Mouse (Mus musculus): ENCODE results near the gene Senp3.

Gene Senp3

DNA sequence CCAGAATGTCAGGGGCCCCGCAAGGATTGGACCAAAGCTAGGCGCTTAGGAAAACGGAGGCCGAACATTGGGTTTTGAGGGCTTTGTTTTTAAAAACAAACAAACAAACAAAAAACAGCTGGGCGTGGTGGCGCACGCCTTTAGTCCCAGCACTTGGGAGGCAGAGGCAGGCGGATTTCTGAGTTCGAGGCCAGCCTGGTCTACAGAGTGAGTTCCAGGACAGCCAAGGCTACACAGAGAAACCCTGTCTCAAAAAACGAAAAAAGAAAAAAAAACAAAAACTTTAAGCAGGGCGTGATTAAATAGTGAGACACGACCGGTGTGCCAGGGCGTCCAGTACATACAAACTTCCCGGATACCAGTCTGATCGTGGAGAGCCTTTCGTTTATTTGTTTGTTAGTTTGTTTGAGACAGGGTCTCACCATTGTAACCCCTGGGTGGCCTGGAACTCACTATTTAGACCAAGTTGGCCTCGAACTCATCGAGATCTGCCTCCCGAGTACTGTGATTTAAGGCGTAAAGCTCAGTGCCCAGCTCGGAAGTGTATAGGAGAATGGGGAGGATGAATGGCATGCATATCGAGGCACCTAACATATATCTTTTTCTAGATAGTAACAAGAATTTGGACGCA lies 440 bp upstream of the Senp3 start:
- DNase-seq (ENCODE audit: low spot score in 2 of 2): no peak

DNA sequence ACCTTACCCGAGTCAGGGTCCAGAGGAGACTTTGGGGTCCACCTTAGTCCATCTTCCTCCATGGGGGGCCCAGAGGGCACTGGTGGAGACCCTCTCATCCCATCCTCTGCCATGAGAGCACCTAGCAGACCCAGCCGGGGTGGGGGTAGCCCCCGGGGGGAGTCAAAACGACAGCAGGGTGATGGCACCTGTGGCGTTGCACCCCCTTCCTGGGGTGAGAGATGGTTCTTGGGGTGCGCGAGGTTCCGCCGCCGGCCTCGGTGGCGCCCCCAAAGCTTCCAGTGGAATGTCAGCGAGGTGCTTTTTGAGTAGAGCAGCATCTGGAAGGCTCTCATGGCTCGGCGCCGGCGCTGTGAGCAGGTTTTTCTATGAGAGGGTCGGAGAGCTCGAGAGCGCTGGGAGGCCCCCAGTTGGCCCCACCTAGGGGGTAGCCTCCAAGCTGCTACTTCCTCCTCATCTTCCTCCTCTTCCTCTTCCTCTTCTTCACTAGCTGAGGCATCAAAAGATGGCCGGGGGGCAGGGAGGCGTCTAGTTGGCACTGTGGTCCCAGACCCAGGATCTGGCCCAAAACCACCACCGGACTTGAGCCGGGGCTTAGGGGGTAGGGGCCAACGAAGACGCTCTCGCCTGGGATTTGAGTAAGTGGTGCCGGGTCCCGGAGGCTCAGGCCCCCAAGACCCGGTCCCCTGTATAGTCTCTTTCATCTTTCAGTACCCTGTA lies 1.6 kb downstream of the Senp3 start:
- DNase-seq (ENCODE audit: low spot score in 2 of 2): no peak

DNA sequence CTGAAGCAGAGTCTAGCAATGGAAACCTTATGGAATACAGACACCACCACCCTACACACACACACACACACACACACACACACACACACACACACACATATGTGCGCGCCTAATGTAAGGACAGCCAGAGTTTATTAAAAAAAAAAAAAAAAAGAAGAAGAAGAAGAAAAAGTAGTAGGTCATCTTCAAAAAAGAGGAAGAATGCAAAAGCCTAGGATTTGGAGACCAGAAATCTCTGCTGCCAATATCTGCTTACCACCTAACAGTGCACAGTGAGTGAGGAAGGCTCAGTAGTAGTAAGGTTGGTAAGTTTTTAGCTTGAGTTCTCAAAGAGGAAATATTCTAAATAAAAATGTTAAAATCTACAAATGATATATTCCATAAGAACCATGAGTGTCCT lies 2.7 kb downstream of the Senp3 start:
- DNase-seq (ENCODE audit: low spot score in 2 of 2): no peak

DNA sequence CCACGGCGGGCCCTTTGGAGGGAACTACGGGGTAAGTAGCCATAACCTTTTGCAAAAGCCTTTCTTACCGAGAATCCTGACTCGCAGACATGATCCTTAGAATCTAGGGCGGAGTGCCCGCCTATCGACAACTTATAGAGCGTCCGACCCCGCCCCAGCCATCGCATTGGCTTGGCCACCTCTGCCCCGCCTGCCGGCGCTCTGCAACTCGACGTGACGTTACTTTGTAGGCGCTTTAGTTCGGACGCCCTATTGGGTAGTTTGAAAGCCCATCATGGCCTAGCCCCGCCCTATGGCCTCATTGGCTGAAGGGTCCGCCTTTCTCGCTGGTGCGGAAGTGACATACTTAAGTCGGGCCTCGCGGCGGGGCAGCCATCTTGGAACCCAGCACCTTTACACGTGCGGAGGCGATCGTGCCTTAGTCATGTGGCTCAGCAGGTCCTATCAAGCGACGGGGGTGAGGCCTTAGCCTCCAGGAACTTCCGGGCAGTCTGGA lies 9.6 kb downstream of the Senp3 start, which contains the start of gene Eif4a1:
Gene Eif4a1 (minus strand): TSS at position 213 of the 496 bp plus-strand sequence.
- peak; percentile 100 for DNase-seq (ENCODE audit: low spot score in 2 of 2)

DNA sequence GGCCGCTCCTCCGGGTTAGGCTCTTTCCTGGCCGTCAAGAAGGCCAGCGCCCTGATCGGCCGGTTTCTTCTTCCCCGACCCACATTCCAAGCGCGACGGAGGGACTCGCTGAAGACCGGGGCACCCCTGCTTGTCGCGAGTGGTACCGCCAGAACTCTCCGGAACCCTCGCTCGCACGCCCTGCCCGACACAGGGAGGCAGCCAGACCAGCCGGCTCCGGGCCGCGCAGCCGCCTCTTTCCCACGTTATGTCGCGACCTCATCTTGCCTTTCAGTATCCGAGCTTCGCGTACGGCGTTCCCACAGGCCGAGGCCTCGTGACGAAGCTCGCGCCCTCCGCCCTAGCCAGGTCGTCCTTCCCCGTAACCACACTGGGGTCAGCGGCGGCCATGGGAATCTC lies 10.2 kb downstream of the Senp3 start:
- no peak for DNase-seq (ENCODE audit: low spot score in 2 of 2)

DNA sequence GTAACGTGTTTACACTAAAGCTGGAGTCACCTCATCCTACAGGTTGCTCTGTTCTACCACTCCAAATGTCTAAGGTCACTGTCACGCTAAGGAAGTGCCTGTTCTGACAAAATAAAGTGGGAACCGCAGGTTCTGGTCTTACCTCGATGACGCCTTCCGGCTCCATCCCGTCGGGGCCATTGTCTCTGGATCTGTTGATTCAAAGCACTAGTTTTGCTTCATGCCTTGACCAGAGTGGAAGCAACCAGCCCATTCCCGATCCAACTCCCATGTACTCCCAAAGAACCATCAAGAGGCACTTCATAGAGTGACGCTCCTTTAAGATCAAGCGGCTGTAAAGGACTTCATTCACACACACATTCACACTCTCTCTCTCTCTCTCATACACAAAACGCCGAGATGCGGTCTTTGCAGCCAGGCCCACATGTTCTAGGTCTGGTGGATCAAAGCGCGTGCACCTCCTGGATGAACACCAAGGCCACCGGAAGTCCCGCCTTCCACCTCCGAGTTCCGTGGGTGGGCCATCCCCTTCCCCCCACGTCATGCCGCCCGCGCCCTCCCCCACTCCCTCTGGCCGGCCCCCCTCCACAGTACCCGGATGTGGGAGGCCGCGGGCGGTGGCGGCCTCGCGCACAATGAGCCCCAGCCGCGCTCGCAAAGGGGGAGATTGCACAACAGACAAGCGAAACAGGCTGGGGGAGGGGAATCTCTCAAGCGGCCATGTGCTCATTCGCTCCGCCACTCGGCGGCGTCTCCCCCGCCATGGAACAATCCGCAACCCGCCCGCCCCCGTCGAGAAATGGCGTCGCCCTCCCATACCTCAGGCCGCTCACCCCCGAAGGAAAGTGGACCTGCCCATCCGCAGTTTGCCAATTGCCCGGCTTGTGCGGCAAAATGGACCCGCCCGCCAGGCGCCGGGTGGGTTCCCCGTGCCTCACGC lies 10.8 kb downstream of the Senp3 start:
- peak; percentile 93 to 94 for DNase-seq (ENCODE audit: low spot score in 2 of 2)

DNA sequence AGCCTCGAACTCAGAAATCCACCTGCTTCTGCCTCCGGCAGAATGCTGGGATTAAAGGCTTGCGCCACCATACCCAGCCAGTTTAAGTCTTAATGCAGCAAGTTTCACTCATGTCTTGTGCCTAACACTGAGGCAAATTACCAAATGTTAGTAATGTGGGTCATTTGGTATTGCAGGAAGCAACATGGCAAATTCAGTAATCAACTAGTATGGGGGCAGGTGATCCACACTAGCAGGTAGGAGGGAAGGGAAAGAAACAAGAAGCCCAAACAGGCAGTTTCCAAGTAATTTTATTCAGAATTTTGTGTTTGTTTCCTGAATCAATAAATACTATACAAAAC lies 15.2 kb downstream of the Senp3 start:
- no peak for DNase-seq (ENCODE audit: low spot score in 2 of 2)

DNA sequence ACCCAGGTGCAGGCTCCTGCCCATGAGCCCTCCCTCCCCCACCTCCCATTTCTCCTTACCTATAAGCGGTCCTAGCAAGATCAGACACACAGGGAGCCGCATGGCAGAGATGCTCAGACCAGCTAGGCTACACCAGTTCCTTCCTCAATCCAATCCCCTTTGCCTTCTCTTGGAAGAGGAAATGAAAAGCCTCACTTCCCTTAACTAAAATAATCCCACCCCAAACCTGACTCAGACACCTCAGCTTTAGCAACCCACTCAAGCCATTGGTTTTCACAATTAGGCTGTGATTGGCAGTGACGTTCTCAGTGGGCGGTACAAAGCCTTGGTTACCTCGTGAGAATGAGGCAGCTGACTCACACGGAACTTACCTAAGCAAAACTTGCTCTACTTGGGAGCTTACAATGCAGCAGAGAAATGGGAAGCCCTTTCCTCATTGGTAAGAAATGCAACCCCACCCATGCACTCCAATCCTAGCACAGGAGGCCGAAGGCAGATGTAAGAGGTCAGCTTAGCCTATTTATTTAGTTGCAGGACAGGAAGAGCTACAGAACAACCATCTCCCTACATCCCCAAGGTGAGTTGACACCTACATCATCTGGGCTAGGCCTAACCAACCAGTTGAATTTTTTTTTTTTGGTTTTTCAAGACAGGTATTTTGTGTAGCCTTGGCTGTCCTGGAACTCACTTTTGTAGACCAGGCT lies 15.8 kb downstream of the Senp3 start, which contains the start of gene Cd68:
Gene Cd68 (minus strand): TSS at position 193 of the 704 bp plus-strand sequence.
- peak; percentile 57 to 69 for DNase-seq (ENCODE audit: low spot score in 2 of 2)

DNA sequence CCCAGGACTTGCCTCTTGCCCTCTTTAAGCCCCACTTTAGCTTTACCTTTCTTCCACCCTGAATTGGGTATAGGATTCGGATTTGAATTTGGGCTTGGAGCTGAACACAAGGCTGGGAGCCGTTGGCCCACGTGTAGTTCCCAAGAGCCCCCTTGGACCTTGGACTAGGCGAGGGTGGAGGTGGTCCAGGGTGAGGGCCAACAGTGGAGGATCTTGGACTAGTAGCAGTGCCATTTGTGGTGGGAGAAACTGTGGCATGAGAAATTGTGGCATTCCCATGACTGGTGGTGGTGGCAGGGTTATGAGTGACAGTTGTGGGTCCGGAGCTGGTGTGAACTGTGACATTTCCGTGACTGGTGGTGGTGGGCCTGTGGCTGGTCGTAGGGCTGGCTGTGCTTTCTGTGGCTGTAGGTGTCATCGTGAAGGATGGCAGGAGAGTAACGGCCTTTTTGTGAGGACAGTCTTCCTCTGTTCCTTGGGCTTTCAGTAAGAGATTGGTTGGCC lies 16.4 kb downstream of the Senp3 start:
- DNase-seq (ENCODE audit: low spot score in 2 of 2): no peak

DNA sequence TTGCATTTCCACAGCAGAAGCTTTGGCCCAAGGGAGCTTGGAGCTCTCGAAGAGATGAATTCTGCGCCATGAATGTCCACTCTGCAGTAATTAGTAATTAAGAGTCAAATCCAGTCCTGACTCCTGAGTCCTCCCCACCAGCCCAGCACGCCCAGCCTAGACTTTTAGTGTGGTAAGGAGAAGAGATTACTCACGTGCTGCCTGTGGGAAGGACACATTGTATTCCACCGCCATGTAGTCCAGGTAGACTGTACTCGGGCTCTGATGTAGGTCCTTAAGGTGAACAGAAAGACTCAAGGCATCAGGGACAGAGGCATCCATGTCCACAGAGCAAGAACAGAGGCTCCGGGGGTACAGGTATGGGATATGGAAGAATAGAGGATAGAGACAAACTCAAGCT lies 17.0 kb downstream of the Senp3 start:
- DNase-seq (ENCODE audit: low spot score in 2 of 2): no peak

DNA sequence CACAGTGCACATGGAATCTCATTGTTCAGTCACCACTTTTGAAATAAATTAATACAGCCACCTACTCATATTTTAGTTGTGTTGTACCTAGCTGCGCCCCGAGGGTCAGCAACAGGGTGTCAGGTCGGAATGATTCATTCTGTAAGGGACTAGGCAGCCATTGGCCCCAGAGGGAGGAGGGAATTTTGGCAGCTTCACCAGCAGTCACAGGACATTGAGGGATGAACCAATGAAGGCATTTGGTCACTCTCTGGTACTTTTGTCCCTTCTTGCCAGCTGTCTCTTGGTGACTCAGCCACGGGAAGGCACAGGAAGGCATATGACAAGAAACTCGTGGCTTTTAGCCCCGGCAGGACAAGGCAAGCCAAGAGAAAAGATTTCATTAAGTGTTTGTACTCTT lies 18.1 kb downstream of the Senp3 start:
- DNase-seq (ENCODE audit: low spot score in 2 of 2): peak; percentile 39 to 50

DNA sequence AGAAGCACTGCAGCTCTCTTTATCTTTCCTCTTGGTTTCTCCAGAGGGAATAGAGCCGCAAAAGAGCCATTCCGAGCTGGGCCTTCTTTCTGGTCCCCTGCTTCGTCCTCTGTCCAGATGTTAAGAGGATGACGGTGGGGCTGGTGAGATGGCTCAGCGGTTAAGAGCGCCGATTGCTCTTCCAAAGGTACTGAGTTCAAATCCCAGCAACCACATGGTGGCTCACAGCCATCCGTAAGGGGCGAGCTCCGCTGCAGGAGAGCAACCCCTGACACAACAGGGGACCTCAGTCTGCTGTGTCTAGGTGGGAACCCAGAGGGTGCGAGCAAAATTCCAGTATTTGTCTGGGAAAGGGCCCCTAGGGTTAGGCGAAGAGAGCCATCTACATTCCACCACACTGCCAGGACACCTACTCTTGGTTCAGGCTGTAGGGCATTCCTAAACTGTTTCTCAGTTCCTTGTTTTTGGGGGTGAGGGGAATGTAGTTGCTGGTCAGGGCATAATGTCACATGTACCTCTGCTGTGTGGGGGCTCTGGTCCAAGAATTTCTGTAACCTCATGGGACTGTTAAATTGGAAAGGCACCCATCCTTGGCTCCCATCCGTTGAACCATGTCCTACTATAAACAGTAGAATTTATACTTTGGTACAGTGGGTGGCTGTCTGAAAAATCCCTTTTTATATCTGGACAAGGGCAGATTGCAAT lies 18.8 kb downstream of the Senp3 start:
- DNase-seq (ENCODE audit: low spot score in 2 of 2): peak in 1 of 2 experiments; percentile 30

DNA sequence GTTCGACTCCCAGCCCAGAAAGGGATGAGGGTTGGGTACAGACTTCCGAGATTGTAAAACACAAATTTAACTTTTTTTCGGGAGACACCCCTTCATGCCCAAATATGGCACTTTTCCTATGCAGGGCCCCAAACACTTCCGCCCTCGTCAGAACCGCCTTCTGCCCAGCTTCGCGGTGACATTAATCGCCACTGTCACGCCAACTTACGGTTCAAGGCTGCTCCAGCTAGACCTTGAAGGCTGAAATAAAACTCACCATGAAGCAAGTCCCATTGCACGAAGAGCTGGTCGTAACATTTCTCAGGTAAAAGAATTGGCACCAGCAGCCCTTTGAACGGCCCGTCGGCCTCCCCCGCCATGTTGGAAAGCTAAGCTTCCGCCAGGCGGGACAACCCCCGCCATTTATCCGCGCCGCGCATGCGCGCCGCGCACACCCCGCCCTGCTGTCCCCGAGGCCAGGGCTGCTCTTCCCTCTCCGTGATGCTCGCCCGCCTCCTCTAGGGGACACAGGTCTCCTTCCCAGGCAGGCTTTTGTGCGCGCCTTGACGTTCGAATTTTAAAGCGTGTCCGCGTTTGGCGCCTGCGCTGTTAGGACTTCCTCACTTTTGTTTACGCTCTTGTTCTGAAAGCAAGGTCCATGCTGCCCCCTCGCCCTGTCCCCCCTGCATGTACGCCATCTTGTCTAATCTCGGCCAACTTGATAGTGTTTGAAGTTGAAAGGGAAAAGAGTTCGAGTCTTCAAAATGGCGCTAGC lies 19.5 kb downstream of the Senp3 start, which contains the start of gene Mpdu1:
Gene Mpdu1 (minus strand): TSS at position 430 of the 754 bp plus-strand sequence.
- peak; percentile 95 to 97 for DNase-seq (ENCODE audit: low spot score in 2 of 2)

DNA sequence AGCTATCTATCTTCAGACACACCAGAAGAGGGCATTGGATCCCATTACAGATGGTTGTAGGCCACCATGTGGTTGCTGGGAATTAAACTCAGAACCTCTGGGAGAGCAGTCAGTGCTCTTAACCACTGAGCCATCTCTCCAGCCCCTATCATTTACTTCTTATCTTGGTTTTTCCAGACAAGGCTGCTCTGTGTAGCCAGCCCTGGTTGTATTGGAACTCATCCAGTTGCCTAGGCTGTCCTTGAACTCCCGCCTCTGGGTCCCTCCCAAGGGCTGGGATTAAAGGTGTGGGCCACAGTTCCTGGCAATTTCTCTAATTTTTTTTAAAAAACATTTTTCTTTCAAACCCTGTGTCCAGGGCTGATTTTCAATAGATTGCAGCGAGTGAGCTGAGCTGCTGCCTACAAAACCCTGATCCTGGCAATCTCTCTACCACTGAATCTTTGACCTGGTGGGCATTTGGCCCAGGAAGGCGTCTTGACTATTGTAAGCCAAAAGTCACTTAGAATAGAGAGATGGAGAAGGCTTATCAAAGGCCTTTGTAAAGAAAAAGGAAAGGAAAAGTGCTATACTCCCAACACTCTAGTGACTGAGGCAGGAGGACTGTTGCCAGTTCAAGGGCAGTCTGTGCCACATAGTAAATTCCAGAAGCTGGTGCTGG lies 20.5 kb downstream of the Senp3 start:
- DNase-seq (ENCODE audit: low spot score in 2 of 2): no peak

DNA sequence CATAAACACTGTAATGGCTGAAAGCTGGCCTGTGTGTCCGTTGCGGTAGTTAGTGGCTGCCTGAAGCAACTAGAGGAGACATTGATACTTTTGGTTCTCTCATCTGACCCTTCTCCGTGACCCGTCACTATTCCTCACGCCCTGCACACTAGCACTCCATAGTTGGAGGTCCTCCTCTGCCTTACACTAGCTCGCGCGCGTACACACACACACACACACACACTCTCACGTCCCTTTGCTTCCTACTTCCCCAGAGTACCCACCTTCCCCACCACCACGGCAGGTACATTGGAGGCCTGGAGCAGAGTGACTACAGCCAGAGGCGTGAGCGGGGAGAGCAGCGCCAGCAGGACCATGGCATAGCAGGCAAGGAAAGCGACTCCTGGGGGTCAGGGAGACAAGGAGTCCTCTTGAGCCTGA lies 24.4 kb downstream of the Senp3 start:
- DNase-seq (ENCODE audit: low spot score in 2 of 2): no peak

DNA sequence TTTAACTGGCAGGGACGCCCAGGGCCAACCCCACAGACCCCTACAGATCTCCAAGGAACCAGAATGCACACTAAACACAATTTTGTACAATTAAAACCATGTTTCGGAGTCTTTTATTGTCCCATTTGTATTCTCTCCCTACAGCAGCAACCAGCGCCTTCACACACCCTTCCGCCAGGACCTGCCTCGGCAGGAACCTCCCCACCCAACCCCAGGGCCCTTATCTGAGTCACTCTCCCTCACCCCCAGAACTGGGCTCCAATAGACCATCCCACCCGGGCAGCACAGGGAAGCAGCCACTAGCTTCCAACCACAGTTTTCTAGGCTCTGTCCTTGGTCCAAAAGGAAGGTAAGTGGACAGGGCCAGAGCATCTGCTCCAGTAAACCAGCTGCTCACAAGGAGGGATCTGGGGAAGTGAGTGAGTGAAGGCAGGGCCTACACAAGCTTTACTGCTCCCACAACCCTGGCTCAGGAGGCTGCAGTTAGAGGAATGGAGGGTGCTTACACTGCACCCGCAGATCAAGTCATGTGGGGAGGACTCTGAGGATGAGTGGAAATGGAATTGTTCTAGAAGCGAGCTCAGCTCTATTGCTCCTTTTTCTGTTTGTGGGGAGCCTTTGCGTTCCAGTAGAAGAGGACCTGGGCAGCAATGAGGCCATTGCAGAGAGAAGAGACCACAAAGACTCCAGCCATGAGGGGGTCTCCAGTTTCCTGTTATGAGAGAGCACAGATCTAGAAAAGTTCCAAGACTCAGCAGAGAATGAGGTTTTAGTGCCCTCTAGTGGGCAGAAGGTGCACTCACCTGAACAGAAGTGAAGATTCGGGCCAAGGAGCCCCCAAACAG lies 25.0 kb downstream of the Senp3 start:
- DNase-seq (ENCODE audit: low spot score in 2 of 2): peak in 1 of 2 experiments; percentile 42

DNA sequence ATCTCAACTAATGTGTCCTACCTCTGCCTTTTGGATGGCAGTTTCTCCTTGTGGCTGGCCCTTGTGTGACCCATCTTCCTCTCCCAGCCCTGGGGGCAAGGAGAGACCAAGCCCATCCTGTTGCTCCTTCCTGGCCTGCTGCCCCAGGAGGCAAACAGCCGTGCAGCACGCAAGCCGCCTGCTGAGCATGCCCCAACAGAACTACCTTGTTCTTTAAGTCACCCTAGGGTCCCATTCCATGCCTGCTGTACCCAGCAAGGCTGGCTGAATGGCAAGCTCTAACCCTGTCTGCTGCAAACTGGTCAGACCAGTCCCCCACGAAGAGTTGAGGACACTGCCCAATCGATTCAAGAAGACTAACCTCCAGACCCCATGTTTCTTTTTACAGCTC lies 25.8 kb downstream of the Senp3 start:
- DNase-seq (ENCODE audit: low spot score in 2 of 2): no peak
